Comparison of ENCODE assay signal across 28 mouse cellular contexts in genomic region chr6:35559950-35560349, GRCm38 (mm10).
"Had no signal": no experiment of that assay in that cellular context is flagged by ENCODE, and none has a peak within 500 bp of the region (broad histone marks: within the 10 kb centered on the region; RNA-seq: fewer than 3 reads in every experiment).

No protein-coding gene starts in this region.

- ATAC-seq: forebrain, embryonic 13.5 days; forebrain, embryonic 14.5 days; forebrain, embryonic 15.5 days; forebrain, embryonic 16.5 days; forebrain, postnatal 0 days had no signal

- H3K9ac ChIP-seq: embryonic facial prominence, embryonic 12.5 days; embryonic facial prominence, embryonic 13.5 days; embryonic facial prominence, embryonic 15.5 days; forebrain, embryonic 13.5 days; forebrain, embryonic 15.5 days; forebrain, postnatal 0 days had no signal

- H3K4me3 ChIP-seq: embryonic facial prominence, embryonic 10.5 days; embryonic facial prominence, embryonic 12.5 days; embryonic facial prominence, embryonic 13.5 days; embryonic facial prominence, embryonic 15.5 days; erythroblast, embryonic 14.5 days; forebrain, embryonic 10.5 days; forebrain, embryonic 13.5 days; forebrain, embryonic 15.5 days; gastrocnemius, adult 2 months; heart, adult 2 months; heart, embryonic 10.5 days had no signal

- H3K36me3 ChIP-seq: embryonic facial prominence, embryonic 10.5 days; embryonic facial prominence, embryonic 12.5 days; embryonic facial prominence, embryonic 13.5 days; embryonic facial prominence, embryonic 15.5 days; forebrain, embryonic 10.5 days; forebrain, embryonic 15.5 days; heart, embryonic 10.5 days had no signal

- H3K27ac ChIP-seq: embryonic facial prominence, embryonic 10.5 days; embryonic facial prominence, embryonic 12.5 days; embryonic facial prominence, embryonic 13.5 days; embryonic facial prominence, embryonic 15.5 days; forebrain, embryonic 10.5 days; forebrain, embryonic 13.5 days; forebrain, embryonic 15.5 days; gastrocnemius, adult 2 months; heart, adult 2 months; heart, embryonic 10.5 days had no signal

- DNase-seq: cerebellum, adult 8-10 months; cerebellum, adult 9-10 months; cerebellum, adult 9-11 months; cerebellum, postnatal 10 days; cerebellum, postnatal 14 days; cerebellum, postnatal 25 days; cerebellum, postnatal 36 days; embryo, embryonic 11 days; forebrain, postnatal 0 days; gastrocnemius, adult 2 months; gastrocnemius, postnatal 10 days; gastrocnemius, postnatal 14 days; gastrocnemius, postnatal 25 days; gastrocnemius, postnatal 36 days; heart, adult 11 months; heart, adult 18-20 months; heart, adult 2 months had no signal

- H3K9me3 ChIP-seq: embryonic facial prominence, embryonic 10.5 days; embryonic facial prominence, embryonic 12.5 days; embryonic facial prominence, embryonic 13.5 days; embryonic facial prominence, embryonic 15.5 days; forebrain, embryonic 10.5 days; forebrain, embryonic 13.5 days; forebrain, embryonic 15.5 days; heart, embryonic 10.5 days had no signal

- H3K27me3 ChIP-seq: embryonic facial prominence, embryonic 12.5 days; embryonic facial prominence, embryonic 13.5 days; embryonic facial prominence, embryonic 15.5 days; forebrain, embryonic 13.5 days; forebrain, embryonic 15.5 days had no signal

- H3K4me2 ChIP-seq: embryonic facial prominence, embryonic 12.5 days; embryonic facial prominence, embryonic 13.5 days; embryonic facial prominence, embryonic 15.5 days; forebrain, embryonic 13.5 days; forebrain, embryonic 15.5 days had no signal

- H3K4me1 ChIP-seq: embryonic facial prominence, embryonic 10.5 days; embryonic facial prominence, embryonic 12.5 days; embryonic facial prominence, embryonic 13.5 days; embryonic facial prominence, embryonic 15.5 days; forebrain, embryonic 10.5 days; forebrain, embryonic 13.5 days; forebrain, embryonic 15.5 days; heart, embryonic 10.5 days had no signal
